Mouse (Mus musculus) right cerebral cortex, adult 18-20 months (tissue): ENCODE results near the gene Sstr3.

ENCODE experiments used
- DNase-seq: peaks from one replicate; pipeline ENCODE4 v3.0.0; 2022; ENCODE audit warnings: mixed read lengths

Gene Sstr3

DNA sequence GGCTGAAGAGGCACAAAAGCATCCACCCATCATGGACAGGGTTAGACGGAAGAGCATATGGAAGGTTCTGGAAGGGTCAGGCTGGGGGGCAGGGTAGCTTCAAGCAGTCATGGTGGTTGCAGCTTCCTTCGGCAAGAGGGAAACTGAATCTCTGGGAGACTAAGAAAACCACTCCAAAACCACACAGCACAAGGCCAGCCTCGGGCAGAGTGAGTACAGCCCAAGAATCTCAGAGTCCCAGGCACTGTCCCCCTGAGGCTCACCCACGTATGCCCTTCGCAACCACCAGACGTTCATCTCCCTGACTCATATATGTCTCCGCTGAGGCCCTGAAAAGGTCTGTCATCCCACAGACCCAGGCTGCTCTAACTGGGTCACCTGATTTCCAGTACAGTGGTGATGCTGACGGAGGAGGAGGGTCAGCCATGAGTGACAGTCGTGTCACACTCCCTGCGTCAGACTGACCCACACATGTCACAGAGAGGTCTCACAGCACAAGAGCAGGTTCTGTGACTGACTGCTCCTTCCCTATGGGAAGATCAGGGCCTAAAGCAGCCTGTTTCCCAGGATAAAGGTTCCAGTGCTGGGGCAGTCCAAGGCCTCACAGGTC lies 51.0 kb downstream of the Sstr3 start:
- no peak for DNase-seq

DNA sequence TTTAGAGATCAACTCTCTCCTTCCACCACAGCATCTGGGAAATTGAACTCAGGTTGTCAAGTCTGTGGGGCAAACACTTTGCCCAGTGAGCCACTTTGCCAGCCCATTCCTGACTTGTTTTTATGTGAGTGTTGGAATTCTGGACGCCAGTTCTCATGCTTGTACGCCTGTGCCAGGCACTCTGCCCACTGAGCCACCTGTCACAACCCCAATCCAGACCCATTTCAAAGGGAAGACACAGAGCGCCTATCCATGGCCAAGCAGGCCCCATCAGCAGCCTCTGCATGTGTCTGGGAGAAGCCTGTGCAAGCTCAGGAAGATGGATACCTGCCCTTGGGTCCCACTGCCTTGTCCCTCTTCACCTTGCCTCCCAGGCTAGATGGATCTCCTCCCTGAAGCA lies 53.2 kb downstream of the Sstr3 start:
- DNase-seq = no peak

DNA sequence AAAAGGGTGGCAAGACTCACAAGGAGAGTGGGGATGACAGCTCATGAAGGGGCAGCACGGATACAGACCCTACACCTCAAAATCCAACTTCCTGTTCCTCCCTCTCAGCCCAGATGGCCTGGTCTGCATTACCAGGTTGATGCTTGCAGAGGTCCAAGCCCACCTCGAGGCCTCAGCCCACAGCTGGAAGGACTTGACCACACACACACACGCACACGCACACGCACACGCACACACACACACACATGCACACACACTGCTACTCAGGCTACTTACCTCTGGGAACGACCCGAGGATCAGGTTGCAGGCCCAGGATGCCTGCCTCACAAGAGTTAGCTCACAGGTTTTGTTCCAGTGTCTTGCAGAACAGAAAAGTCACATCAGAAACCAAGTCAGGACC lies 54.6 kb downstream of the Sstr3 start:
- DNase-seq = no peak

DNA sequence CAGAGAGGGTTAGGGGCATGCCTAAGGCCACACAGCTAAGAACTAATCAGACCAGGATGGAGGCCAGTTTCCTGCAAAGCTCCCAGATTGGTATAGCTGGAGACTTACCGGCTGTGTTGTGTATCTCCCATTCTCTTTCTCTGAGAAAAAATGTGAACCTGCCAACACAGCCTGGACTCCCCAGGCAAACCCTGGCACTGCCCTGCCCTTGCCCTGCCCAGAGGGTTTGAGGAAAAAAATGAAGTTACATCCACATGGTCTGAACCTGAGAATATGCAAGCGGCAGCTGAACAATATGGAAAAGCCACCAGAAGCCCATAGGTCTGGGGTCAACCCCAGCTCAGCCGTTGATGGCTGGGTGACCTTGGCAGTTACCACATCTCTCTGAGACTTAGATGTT lies 55.2 kb downstream of the Sstr3 start:
- DNase-seq = no peak

DNA sequence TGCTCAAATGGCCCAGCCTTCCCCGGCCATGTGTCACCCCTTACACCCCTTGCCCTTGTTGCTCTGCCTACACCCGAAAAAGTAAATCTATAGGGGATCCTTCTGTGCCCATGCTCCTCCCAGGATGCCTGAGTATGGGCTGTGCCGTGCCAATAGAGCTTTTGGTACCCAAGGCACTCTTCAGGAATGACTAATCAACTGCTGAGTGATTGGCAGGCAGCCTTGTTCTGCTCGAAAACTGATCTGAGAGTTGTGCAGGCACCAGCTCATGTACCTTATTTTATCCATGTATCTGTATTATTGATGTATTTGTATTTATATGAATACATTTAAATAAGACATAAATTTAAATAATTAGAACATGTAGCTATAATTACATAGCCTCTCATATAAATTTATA lies 57.4 kb downstream of the Sstr3 start:
- DNase-seq = no peak
